8 mouse cellular contexts compared by ENCODE assay signal in genomic region chr15:89557996-89558390, GRCm38 (mm10). TPM values are rescaled to one million over a fixed set of nuclear protein-coding genes. Genes with fewer than 3 reads are reported as not detected.
DNase-seq lines count a peak whose midpoint lies in the region; ATAC-seq and TF ChIP-seq lines count a peak whose summit lies in the region.
"Had no signal": no experiment of that assay in that cellular context is flagged by ENCODE, and none has a peak within 500 bp of the region (broad histone marks: within the 10 kb centered on the region; RNA-seq: fewer than 3 reads in every experiment).

No protein-coding gene starts in this region.

- no peak for TF ChIP-seq CTCF in liver, postnatal 0 days (IDR thresholded peaks at IDR 0.05; ENCODE audit: low read depth)

- H3K9me3 ChIP-seq in liver, embryonic 11.5 days (ENCODE audit: control insufficient read depth, low read length) = no peaks in the 10 kb centered on the region
- H3K9me3 ChIP-seq in liver, postnatal 0 days (ENCODE audit: low read length) = no peaks in the 10 kb centered on the region
- H3K9me3 ChIP-seq in embryonic facial prominence, embryonic 15.5 days (replicated peaks) = no peaks in the 10 kb centered on the region
- no peaks in the 10 kb centered on the region for H3K9me3 ChIP-seq in intestine, embryonic 15.5 days
- H3K9me3 ChIP-seq in neural tube, embryonic 14.5 days (ENCODE audit: control insufficient read depth, low read length) = no peaks in the 10 kb centered on the region

- H3K4me2 ChIP-seq in liver, embryonic 11.5 days = peak overlapping the region; percentile 42
- no peak overlapping the region for H3K4me2 ChIP-seq in liver, postnatal 0 days (ENCODE audit: low read depth, low read length)
- peak overlapping the region; percentile 44 for H3K4me2 ChIP-seq in embryonic facial prominence, embryonic 15.5 days (replicated peaks)
- peak overlapping the region; percentile 55 for H3K4me2 ChIP-seq in intestine, embryonic 15.5 days (replicated peaks)
- H3K4me2 ChIP-seq in neural tube, embryonic 14.5 days (ENCODE audit: low read depth, low read length) = peak overlapping the region; percentile 30; the same call in 1 of the 2 replicates

- peaks cover 24% of the 10 kb centered on the region for H3K27me3 ChIP-seq in liver, embryonic 11.5 days (replicated peaks; ENCODE audit: control insufficient read depth, insufficient read depth, low read length)
- H3K27me3 ChIP-seq in liver, postnatal 0 days (ENCODE audit: insufficient read depth, low read length) = 0 out of 2 replicates have a peak, but pooled peaks cover 3% of the 10 kb centered on the region
- peaks cover 39% of the 10 kb centered on the region for H3K27me3 ChIP-seq in embryonic facial prominence, embryonic 15.5 days
- peaks cover 31% of the 10 kb centered on the region for H3K27me3 ChIP-seq in intestine, embryonic 15.5 days (replicated peaks)
- H3K27me3 ChIP-seq in neural tube, embryonic 14.5 days (ENCODE audit: control insufficient read depth, insufficient read depth, low read length) = peaks cover 22% of the 10 kb centered on the region

- no peaks in the 10 kb centered on the region for H3K36me3 ChIP-seq in liver, embryonic 11.5 days (ENCODE audit: control insufficient read depth, insufficient read depth, low read length)
- no peaks in the 10 kb centered on the region for H3K36me3 ChIP-seq in liver, postnatal 0 days (replicated peaks; ENCODE audit: insufficient read depth, low read length)
- no peaks in the 10 kb centered on the region for H3K36me3 ChIP-seq in embryonic facial prominence, embryonic 15.5 days
- H3K36me3 ChIP-seq in intestine, embryonic 15.5 days = no peaks in the 10 kb centered on the region
- H3K36me3 ChIP-seq in neural tube, embryonic 14.5 days (ENCODE audit: control insufficient read depth, insufficient read depth, low read length) = 0 out of 2 replicates have a peak, but pooled peaks cover 2% of the 10 kb centered on the region

- peak; percentile 41 for DNase-seq in liver, embryonic 11.5 days (ENCODE audit: low spot score)
- no peak for DNase-seq in liver, postnatal 0 days
- no peak for DNase-seq in right cerebral cortex, postnatal 36 days (ENCODE audit: low spot score in 2 of 2)
- DNase-seq in adrenal gland, adult 2 months = no peak
- DNase-seq: right cerebral cortex, adult 18-20 months had no signal

- ATAC-seq in liver, embryonic 11.5 days (replicated peaks; ENCODE audit: low FRiP score) = no peak
- ATAC-seq in liver, postnatal 0 days = no peak
- no peak; the same call in 1 of the 2 replicates for ATAC-seq in embryonic facial prominence, embryonic 15.5 days (ENCODE audit: insufficient number of reproducible peaks, low FRiP score, low TSS enrichment, low read depth)
- 0 out of 2 replicates have a peak, but pooled peaks have one; percentile 5 for ATAC-seq in intestine, embryonic 15.5 days
- no peak for ATAC-seq in neural tube, embryonic 14.5 days (ENCODE audit: low read depth)

- no peak overlapping the region for H3K9ac ChIP-seq in liver, embryonic 11.5 days (ENCODE audit: low read depth, low read length)
- no peak overlapping the region for H3K9ac ChIP-seq in liver, postnatal 0 days (replicated peaks)
- H3K9ac ChIP-seq in embryonic facial prominence, embryonic 15.5 days = no peak overlapping the region
- no peak overlapping the region for H3K9ac ChIP-seq in intestine, embryonic 15.5 days
- no peak overlapping the region for H3K9ac ChIP-seq in neural tube, embryonic 14.5 days (replicated peaks; ENCODE audit: low read depth, low read length)

- no peak for TF ChIP-seq EP300 in liver, postnatal 0 days (IDR thresholded peaks at IDR 0.05; ENCODE audit: low read depth)

- no peak overlapping the region for H3K27ac ChIP-seq in liver, embryonic 11.5 days (ENCODE audit: low read depth, low read length)
- H3K27ac ChIP-seq in liver, postnatal 0 days (ENCODE audit: low read depth) = no peak overlapping the region
- H3K27ac ChIP-seq in embryonic facial prominence, embryonic 15.5 days (replicated peaks) = no peak overlapping the region
- H3K27ac ChIP-seq in intestine, embryonic 15.5 days = no peak overlapping the region
- no peak overlapping the region for H3K27ac ChIP-seq in neural tube, embryonic 14.5 days (ENCODE audit: low read depth, low read length)

- H3K4me1 ChIP-seq in liver, embryonic 11.5 days (replicated peaks; ENCODE audit: control insufficient read depth, insufficient read depth, low read length) = peaks cover 9% of the 10 kb centered on the region; the same call in 1 of the 2 replicates
- H3K4me1 ChIP-seq in liver, postnatal 0 days (ENCODE audit: insufficient read depth) = no peaks in the 10 kb centered on the region
- H3K4me1 ChIP-seq in embryonic facial prominence, embryonic 15.5 days = peaks cover 31% of the 10 kb centered on the region
- peaks cover 16% of the 10 kb centered on the region; the same call in 1 of the 2 replicates for H3K4me1 ChIP-seq in intestine, embryonic 15.5 days (replicated peaks)
- peaks cover 16% of the 10 kb centered on the region; the same call in 1 of the 2 replicates for H3K4me1 ChIP-seq in neural tube, embryonic 14.5 days (ENCODE audit: control insufficient read depth, insufficient read depth, low read length)

- H3K4me3 ChIP-seq in liver, embryonic 11.5 days (ENCODE audit: low read depth, low read length) = 0 out of 2 replicates have a peak overlapping the region, but pooled peaks have one; percentile 25
- H3K4me3 ChIP-seq in liver, postnatal 0 days (ENCODE audit: low read depth, low read length) = no peak overlapping the region
- H3K4me3 ChIP-seq in embryonic facial prominence, embryonic 15.5 days (replicated peaks) = peak overlapping the region; percentile 29
- H3K4me3 ChIP-seq in intestine, embryonic 15.5 days (replicated peaks) = peak overlapping the region; percentile 16
- H3K4me3 ChIP-seq in neural tube, embryonic 14.5 days (ENCODE audit: low read depth, low read length) = no peak overlapping the region

- 40% methylated on average over 33 of the region's 34 CpGs for WGBS in liver, embryonic 11.5 days
- 61% methylated on average over 34 of the region's 34 CpGs for WGBS in liver, postnatal 0 days (ENCODE audit: insufficient replicate concordance)
- 6% methylated on average over 34 of the region's 34 CpGs for WGBS in embryonic facial prominence, embryonic 15.5 days
- WGBS in intestine, embryonic 15.5 days = 4% methylated on average over 34 of the region's 34 CpGs
- WGBS in neural tube, embryonic 14.5 days = 4% methylated on average over 32 of the region's 34 CpGs

RNA-seq across cellular contexts. Expression of gene Acr, which starts 10.1 kb away (rescaled TPM):
- polyA plus RNA-seq in liver, embryonic 11.5 days (2014; fragmentation: Nextera tagmentation; extraction: Ambion mirVana) = 0.11 TPM in 1 of 2 replicates, not detected in the other
- 0.09 TPM in 1 of 2 replicates, not detected in the other for polyA plus RNA-seq in liver, postnatal 0 days (2015; fragmentation: Nextera tagmentation; extraction: Ambion mirVana)
- 0.13 and 0.24 TPM in 2 replicates for polyA plus RNA-seq in embryonic facial prominence, embryonic 15.5 days (2015; fragmentation: Nextera tagmentation; extraction: Ambion mirVana)
- polyA plus RNA-seq in intestine, embryonic 15.5 days (2015; fragmentation: Nextera tagmentation; extraction: Ambion mirVana) = not detected in 2 replicates
- 2.0 and 2.6 TPM in 2 replicates for polyA plus RNA-seq in neural tube, embryonic 14.5 days (2014; fragmentation: Nextera tagmentation; extraction: Ambion mirVana)
- under 1 TPM in 1 of 2 experiments, not detected in 1; 0.26 TPM for total RNA-seq in adrenal gland, adult 2 months (2021)
- 1.3 and 1.5 TPM in 2 replicates for polyA plus RNA-seq in adrenal gland, adult 2 months (2012; rRNA removed)

RNA-seq across cellular contexts. Expression of gene Rabl2, which starts 33.7 kb away (rescaled TPM):
- 24.8 and 27.1 TPM in 2 replicates for polyA plus RNA-seq in liver, embryonic 11.5 days (2014; fragmentation: Nextera tagmentation; extraction: Ambion mirVana)
- 2.8 and 3.2 TPM in 2 replicates for polyA plus RNA-seq in liver, postnatal 0 days (2015; fragmentation: Nextera tagmentation; extraction: Ambion mirVana)
- 46.2 and 57.3 TPM in 2 replicates for polyA plus RNA-seq in embryonic facial prominence, embryonic 15.5 days (2015; fragmentation: Nextera tagmentation; extraction: Ambion mirVana)
- polyA plus RNA-seq in intestine, embryonic 15.5 days (2015; fragmentation: Nextera tagmentation; extraction: Ambion mirVana) = 29.9 and 30.7 TPM in 2 replicates
- 80.3 and 99.6 TPM in 2 replicates for polyA plus RNA-seq in neural tube, embryonic 14.5 days (2014; fragmentation: Nextera tagmentation; extraction: Ambion mirVana)
- 10 to 100 TPM in 1 of 2 experiments, 1 to 10 TPM in 1; 8.6 to 10.3 TPM for total RNA-seq in adrenal gland, adult 2 months (2021)
- 6.4 and 7.2 TPM in 2 replicates for polyA plus RNA-seq in adrenal gland, adult 2 months (2012; rRNA removed)

RNA-seq across cellular contexts. Expression of gene Shank3, which starts 58.6 kb away (rescaled TPM):
- 1.1 and 1.7 TPM in 2 replicates for polyA plus RNA-seq in liver, embryonic 11.5 days (2014; fragmentation: Nextera tagmentation; extraction: Ambion mirVana)
- 0.27 and 0.81 TPM in 2 replicates for polyA plus RNA-seq in liver, postnatal 0 days (2015; fragmentation: Nextera tagmentation; extraction: Ambion mirVana)
- 2.3 and 3.0 TPM in 2 replicates for polyA plus RNA-seq in embryonic facial prominence, embryonic 15.5 days (2015; fragmentation: Nextera tagmentation; extraction: Ambion mirVana)
- polyA plus RNA-seq in intestine, embryonic 15.5 days (2015; fragmentation: Nextera tagmentation; extraction: Ambion mirVana) = 1.2 and 1.3 TPM in 2 replicates
- polyA plus RNA-seq in neural tube, embryonic 14.5 days (2014; fragmentation: Nextera tagmentation; extraction: Ambion mirVana) = 7.4 and 10.1 TPM in 2 replicates
- total RNA-seq in adrenal gland, adult 2 months (2021) = 10 to 100 TPM; 32.7 to 36.9 TPM
- 50.9 and 64.1 TPM in 2 replicates for polyA plus RNA-seq in adrenal gland, adult 2 months (2012; rRNA removed)

Comparison
In these comparisons a context has a peak if more than half of its experiments do, and no peak if none do; other contexts are left out.
1. H3K4me3 ChIP-seq: peak in liver, embryonic 11.5 days (single experiment), embryonic facial prominence, embryonic 15.5 days (single experiment) and intestine, embryonic 15.5 days (single experiment); none in liver, postnatal 0 days (single experiment) and neural tube, embryonic 14.5 days (single experiment).